Mouse (Mus musculus): ENCODE results near the gene Ccdc92b.

The Ccdc92b gene

DNA sequence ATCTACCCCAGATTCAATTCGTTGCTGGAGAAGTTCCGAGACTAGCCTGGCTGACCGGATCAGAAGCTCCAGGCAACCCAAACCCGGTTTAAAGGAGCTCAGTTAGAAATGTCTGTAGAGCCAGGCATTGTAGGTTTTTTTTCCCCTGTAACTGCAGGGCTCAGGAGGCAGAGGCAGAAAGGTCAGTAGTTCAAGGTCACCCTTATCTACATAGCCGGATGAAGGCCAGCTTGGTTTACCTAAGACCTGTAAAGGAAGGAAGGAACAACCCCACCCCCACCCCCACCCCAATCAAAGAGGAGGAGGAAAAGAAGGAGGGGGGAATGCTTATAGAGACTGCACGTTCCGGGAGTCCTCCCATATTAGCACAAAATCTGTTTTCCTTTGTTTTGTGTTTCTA lies 8.0 kb upstream of the Ccdc92b start:
- no peak for DNase-seq (ENCODE audit: low spot score in 2 of 2)

DNA sequence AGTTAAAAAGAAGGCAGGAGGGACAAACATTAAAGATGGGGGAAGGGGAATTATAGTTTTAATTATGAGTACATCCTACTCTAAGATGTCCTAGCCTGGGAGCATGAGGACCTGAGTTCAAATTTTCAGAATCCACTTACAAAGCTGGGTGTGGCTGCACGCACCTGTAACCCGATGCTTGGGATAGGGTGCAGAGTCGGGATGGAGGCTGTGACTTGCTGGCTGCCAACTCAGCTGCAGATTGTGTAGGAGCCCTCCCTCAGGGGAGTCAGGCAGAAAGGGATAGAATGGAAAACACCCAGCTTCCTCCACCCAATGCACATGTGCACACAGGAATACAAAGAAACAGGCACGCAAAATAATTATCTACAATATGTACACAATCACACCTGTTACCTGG lies 6.0 kb upstream of the Ccdc92b start:
- DNase-seq (ENCODE audit: low spot score in 2 of 2) = no peak

GRCm38 (mm10) chr11:74615571-74615970 lies 3.8 kb upstream of the Ccdc92b start:
- DNase-seq (ENCODE audit: low spot score in 2 of 2) = no peak

GRCm38 (mm10) chr11:74619956-74620300 lies 523 bp downstream of the Ccdc92b start:
- DNase-seq (ENCODE audit: low spot score in 2 of 2) = no peak

GRCm38 (mm10) chr11:74621974-74622669 lies 2.7 kb downstream of the Ccdc92b start:
- no peak for DNase-seq (ENCODE audit: low spot score in 2 of 2)

- DNase-seq (ENCODE audit: low spot score in 2 of 2) = no peak
These were observed 4.3 kb downstream of the Ccdc92b start for GRCm38 (mm10) chr11:74623693-74624092.

- DNase-seq (ENCODE audit: low spot score in 2 of 2) = no peak
These were observed 5.9 kb downstream of the Ccdc92b start for GRCm38 (mm10) chr11:74625333-74625732.

- DNase-seq (ENCODE audit: low spot score in 2 of 2) = no peak
These were observed 8.1 kb downstream of the Ccdc92b start for GRCm38 (mm10) chr11:74627481-74627880.

GRCm38 (mm10) chr11:74631880-74632789 lies 12.7 kb downstream of the Ccdc92b start:
- no peak for DNase-seq (ENCODE audit: low spot score in 2 of 2)

GRCm38 (mm10) chr11:74634490-74635275 lies 15.3 kb downstream of the Ccdc92b start:
- DNase-seq (ENCODE audit: low spot score in 2 of 2) = peak in 1 of 2 experiments; percentile 60

GRCm38 (mm10) chr11:74637486-74637885 lies 18.1 kb downstream of the Ccdc92b start:
- no peak for DNase-seq (ENCODE audit: low spot score in 2 of 2)

DNA sequence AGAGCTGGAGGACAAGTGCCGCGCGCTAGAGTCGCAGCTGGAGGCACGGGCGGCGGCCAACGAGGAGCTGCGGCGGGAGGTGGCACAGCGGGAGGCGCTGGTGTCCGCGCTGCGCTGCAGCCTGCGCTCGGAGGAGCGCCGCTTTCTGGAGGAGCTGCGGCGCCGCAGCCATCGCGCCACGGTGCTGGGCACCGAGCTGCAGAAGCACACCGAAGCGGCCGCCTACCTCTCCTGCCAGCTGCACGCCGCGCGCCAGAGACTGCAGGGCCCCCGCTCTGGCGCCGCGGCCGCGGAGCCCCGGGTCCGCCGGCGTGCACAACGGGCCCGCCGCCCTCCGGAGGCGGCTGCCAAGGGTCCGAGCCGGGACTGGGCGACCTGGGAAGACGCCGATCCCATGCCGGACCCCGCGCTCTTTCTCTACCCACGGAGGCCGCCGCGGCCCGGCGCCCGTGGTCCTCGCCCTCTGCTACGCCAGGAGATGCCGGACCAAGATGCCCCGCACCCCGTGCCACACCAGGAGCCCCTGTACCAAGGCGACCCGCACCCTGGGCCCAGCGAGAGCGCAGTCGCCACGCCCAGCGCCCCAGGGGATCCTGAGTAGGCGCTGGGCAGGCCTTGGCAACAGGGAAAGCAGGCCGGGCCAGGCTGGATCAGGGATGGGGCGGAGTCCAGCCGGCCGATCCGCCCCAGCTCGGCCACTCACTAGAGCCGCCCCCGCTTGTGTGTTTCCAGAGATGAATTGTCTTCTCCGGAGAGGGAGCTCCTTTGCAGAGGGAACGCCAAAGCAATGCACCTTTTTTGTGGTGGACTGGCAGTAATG lies 18.8 kb downstream of the Ccdc92b start:
- DNase-seq (ENCODE audit: low spot score in 2 of 2) = peak; percentile 32 to 57

DNA sequence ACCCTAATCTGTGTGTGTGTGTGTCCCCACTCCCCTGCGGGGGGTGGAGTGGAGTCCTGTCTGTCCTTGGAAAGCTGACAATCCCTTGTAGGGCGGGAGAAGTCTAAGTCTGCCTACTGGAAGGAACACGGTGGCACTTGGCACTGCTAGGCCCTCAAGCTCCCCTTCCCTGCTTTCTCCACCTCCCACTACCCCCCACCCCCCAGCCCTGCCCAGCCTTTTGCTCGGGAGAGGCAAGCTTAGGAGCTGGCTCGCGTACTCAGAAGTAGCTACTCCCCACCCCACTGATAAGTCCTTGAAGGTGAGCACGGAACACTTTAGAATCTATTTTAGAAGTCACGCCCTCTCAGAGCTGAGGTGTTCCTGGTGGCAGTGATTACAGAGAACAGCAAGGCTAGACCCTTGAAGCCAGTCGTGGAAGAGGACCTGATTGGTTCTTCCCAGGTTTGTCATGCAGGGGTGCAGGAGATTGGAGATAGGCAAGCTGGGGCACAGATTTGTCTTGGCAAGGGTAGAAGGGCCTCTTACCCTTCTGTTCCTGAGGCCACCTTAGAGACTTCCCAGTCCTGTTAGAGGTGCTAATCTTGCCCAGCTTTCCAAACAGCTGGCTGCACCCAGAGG lies 19.5 kb downstream of the Ccdc92b start:
- no peak for DNase-seq (ENCODE audit: low spot score in 2 of 2)

GRCm38 (mm10) chr11:74639628-74640027 lies 20.2 kb downstream of the Ccdc92b start:
- DNase-seq (ENCODE audit: low spot score in 2 of 2) = no peak

GRCm38 (mm10) chr11:74647966-74648365 lies 28.6 kb downstream of the Ccdc92b start:
- DNase-seq (ENCODE audit: low spot score in 2 of 2) = no peak

GRCm38 (mm10) chr11:74648676-74649075 lies 29.3 kb downstream of the Ccdc92b start:
- no peak for DNase-seq (ENCODE audit: low spot score in 2 of 2)

DNA sequence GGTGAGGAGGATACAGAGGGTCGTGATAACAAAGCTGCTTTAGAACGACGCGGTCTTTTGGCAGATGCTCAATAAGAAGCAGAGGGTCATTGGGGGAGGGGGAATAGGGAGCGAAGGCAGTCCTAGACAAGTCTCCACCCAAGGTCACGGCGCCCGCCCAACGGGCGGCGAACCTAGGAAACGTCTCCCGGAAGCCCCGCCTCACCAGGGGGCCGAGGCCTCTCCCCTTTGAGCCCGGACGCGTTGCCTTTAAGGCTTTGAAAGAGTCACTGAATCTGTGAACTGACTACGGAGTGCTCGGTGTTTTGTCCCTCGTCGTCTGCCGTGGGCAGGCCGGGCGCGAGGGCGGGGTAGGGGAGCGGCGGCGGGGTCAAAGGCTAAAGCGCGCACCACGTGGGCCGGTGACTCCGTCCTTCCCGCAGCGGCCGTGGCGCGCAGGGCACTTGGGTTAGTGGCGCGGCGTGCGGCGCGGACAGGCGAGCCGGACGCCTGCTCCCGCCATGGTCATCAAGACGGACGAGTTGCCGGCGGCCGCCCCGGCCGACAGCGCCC lies 29.8 kb downstream of the Ccdc92b start, which contains the start of gene Cluh:
Gene Cluh (plus strand): TSS at position 401 of the 552 bp plus-strand sequence.
- DNase-seq (ENCODE audit: low spot score in 2 of 2) = peak; percentile 97 to 98

- DNase-seq (ENCODE audit: low spot score in 2 of 2) = no peak
These were observed 30.5 kb downstream of the Ccdc92b start for GRCm38 (mm10) chr11:74649647-74650551.

- no peak for DNase-seq (ENCODE audit: low spot score in 2 of 2)
These were observed 31.2 kb downstream of the Ccdc92b start for GRCm38 (mm10) chr11:74650576-74651100.
